Mouse (Mus musculus) kidney, embryonic 14.5 days (tissue): ENCODE results near the gene Rnft2. TPM values are rescaled to one million over a fixed set of nuclear protein-coding genes. Genes with fewer than 3 reads are reported as not detected.

Experiments
- ATAC-seq: fragments of 200-750 bp; cut with Nextera tagmentation; 2 replicates; pipeline ENCODE4 v1.8.0; 2017; ENCODE audit warnings: moderate number of reproducible peaks, mild to moderate bottlenecking, moderate TSS enrichment, moderate library complexity; ENCODE audit not compliant: low FRiP score, low TSS enrichment
- H3K27ac ChIP-seq: fragments of 300-500 bp; sonication (generic); 2 replicates; pipeline ENCODE4 v1.5.1; 2014; ENCODE audit warnings: low read depth, mild to moderate bottlenecking, low read length, moderate library complexity, mixed read lengths
- H3K27me3 ChIP-seq: fragments of 300-500 bp; sonication (generic); 2 replicates; pipeline ENCODE4 v1.6.1; 2014; ENCODE audit warnings: mild to moderate bottlenecking, low read length; ENCODE audit not compliant: control insufficient read depth, insufficient read depth
- H3K36me3 ChIP-seq: fragments of 300-500 bp; sonication (generic); 2 replicates; pipeline ENCODE4 v1.6.1; 2014; ENCODE audit warnings: low read length, mixed read lengths; ENCODE audit not compliant: control insufficient read depth, insufficient read depth
- H3K4me1 ChIP-seq: fragments of 300-500 bp; sonication (generic); 2 replicates; pipeline ENCODE4 v1.6.1; 2014; ENCODE audit warnings: low read length, mixed read lengths; ENCODE audit not compliant: control insufficient read depth, insufficient read depth
- H3K4me2 ChIP-seq: fragments of 300-500 bp; sonication (generic); replicated peaks from 2 replicates; pipeline ENCODE4 v1.6.1; 2014; ENCODE audit warnings: low read depth, mild to moderate bottlenecking, low read length
- H3K4me3 ChIP-seq: fragments of 300-500 bp; sonication (generic); 2 replicates; pipeline ENCODE4 v1.5.1; 2014; ENCODE audit warnings: mild to moderate bottlenecking, low read length
- H3K9ac ChIP-seq: fragments of 300-500 bp; sonication (generic); 2 replicates; pipeline ENCODE4 v1.6.1; 2014; ENCODE audit warnings: low read depth, mild to moderate bottlenecking, low read length, moderate library complexity
- H3K9me3 ChIP-seq: fragments of 300-500 bp; sonication (generic); 2 replicates; pipeline ENCODE4 v1.6.1; 2016; ENCODE audit warnings: low read length; ENCODE audit not compliant: control insufficient read depth
- WGBS: fragments of 180-500 bp; shearing (Covaris S2); extraction: QIAGEN DNeasy Blood & Tissue Kit; methylation state at CpG from one replicate; pipeline ENCODE4 v1.1.7; 2014; 5-methylcytosine and 5-hydroxymethylcytosine counted together
- polyA plus RNA-seq: library from polyadenylated mRNA; unstranded; fragments of >200 nt; fragmentation: Nextera tagmentation; extraction: Ambion mirVana; gene quantifications from 2 replicates; pipeline ENCODE4 v1.2.1, GENCODE M21; 2014

Rnft2 gene
- polyA plus RNA-seq, 1 experiment from 2014 or later: 4.2 TPM

DNA sequence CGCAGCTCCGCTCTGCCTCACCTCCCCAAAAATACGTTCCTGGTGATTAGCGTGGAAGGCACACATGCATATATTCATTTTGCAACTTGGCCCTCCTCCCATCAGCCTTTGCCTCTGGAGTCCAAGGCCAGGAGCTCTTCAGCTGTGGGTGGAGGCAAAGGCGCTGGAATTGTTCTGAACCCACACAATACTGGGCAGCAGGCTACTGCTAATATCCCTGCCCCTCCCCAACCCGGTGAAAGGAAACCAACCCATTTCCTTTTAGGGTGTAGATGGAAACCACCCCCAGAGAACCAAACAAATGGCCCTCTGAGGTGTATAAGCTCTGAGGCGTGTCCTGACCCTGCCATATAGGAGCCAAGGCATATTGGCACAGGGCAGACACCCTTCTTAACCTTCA, 28.5 kb upstream of the Rnft2 start:
- Histone ChIP-seq H3K9ac (no peak overlapping the region), H3K4me2 (no peak overlapping the region), H3K36me3 (no peaks in the 10 kb centered on the region), H3K9me3 (no peaks in the 10 kb centered on the region), H3K27ac (no peak overlapping the region), H3K27me3 (peaks cover 46% of the 10 kb centered on the region), H3K4me3 (no peak overlapping the region), H3K4me1 (peaks cover 6% of the 10 kb centered on the region)
- WGBS: 68% methylated on average over 7 of the region's 7 CpGs
- no peak for ATAC-seq

DNA sequence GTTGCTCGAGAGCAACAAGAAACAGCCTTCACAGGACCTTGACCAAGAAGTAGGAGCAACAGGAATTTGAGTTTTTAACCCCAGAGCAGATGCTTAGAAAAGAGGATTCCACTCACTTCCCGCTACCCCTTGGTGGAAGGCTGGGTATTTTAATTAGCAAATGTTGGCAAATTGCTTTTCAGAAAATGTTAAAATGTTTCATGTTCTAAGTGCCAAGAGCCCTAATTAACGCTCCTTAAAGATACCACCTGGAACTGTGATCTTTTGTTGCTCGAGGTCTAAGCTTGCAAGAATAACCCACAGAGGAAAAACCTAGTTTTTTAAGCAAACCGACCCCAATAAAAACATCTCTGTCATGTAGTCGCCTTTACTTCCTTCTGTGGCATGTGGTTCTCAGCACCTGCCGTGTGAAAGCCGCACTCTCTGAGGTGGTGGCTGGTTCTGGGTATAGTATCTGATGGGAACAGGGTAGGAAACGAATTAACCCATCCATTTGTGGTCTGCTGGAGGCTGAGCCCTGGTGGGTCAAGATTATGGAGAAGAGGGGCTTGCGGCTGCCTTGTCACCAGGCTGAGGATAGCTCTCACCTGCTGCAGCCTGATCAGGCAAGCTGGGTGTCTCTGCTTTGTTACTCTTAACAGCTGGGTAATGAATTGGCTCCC, 26.7 kb upstream of the Rnft2 start:
- Histone ChIP-seq H3K27me3 (peaks cover 43% of the 10 kb centered on the region), H3K9ac (no peak overlapping the region), H3K4me1 (peaks cover 2% of the 10 kb centered on the region), H3K4me3 (no peak overlapping the region), H3K4me2 (no peak overlapping the region), H3K36me3 (no peaks in the 10 kb centered on the region), H3K27ac (no peak overlapping the region), H3K9me3 (no peaks in the 10 kb centered on the region)
- no peak for ATAC-seq
- WGBS: 53% methylated on average over 10 of the region's 10 CpGs

DNA sequence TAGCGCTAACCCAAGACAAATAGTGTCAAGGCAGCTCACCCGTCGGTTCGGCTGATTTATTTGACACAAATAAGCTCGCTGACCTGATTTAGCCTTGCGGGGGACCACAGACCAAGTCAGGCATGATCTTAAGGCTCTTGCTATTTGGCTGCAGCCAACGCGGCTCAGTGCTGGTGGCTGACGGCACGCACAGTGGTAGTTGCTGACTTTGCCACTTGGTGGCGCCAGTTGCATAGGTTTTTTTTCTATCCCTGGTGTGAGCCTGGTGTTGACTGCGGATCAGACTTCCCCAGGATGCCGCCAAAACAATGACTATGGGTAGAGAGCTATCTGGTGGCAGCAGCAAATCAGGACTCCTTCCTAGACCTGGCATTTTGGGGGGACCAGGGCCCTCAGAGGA, 24.1 kb upstream of the Rnft2 start:
- peaks cover 22% of the 10 kb centered on the region for H3K27me3 ChIP-seq

DNA sequence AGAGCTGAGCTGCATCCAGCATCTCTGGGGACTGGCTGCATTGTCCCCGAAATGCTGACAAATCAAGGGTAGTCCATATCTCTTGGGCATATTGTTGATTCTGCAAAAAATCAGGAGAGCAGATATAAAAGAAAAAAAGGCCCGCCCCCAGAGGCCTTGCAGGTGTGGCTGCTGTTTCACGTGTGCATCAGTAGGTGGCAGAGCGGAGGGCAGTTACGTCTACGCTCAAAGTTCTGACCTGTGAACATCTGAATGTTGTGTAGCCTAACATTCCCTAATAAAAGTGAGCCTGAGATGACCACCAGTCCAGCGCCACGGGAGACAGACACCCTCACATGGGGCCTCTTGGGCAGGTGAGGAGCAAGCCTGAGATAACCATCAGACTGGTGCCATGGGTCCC, 21.4 kb upstream of the Rnft2 start:
- no peak overlapping the region for H3K9ac ChIP-seq
- H3K4me3 ChIP-seq: no peak overlapping the region
- peaks cover 4% of the 10 kb centered on the region; the same call in 1 of the 2 replicates for H3K27me3 ChIP-seq
- H3K4me2 ChIP-seq: no peak overlapping the region
- no peak for ATAC-seq
- H3K4me1 ChIP-seq: no peaks in the 10 kb centered on the region
- WGBS: 42% methylated on average over 8 of the region's 8 CpGs
- H3K27ac ChIP-seq: no peak overlapping the region
- no peaks in the 10 kb centered on the region for H3K9me3 ChIP-seq
- peaks cover 12% of the 10 kb centered on the region for H3K36me3 ChIP-seq

More for the DNA sequence above, 24.1 kb upstream of the Rnft2 start:
- Histone ChIP-seq H3K9ac (no peak overlapping the region), H3K4me2 (0 out of 2 replicates have a peak overlapping the region, but pooled peaks have one; percentile 15), H3K27ac (no peak overlapping the region), H3K9me3 (no peaks in the 10 kb centered on the region), H3K4me3 (no peak overlapping the region), H3K4me1 (no peaks in the 10 kb centered on the region), H3K36me3 (no peaks in the 10 kb centered on the region)
- 1% methylated on average over 13 of the region's 13 CpGs for WGBS
- ATAC-seq: peak; percentile 72

DNA sequence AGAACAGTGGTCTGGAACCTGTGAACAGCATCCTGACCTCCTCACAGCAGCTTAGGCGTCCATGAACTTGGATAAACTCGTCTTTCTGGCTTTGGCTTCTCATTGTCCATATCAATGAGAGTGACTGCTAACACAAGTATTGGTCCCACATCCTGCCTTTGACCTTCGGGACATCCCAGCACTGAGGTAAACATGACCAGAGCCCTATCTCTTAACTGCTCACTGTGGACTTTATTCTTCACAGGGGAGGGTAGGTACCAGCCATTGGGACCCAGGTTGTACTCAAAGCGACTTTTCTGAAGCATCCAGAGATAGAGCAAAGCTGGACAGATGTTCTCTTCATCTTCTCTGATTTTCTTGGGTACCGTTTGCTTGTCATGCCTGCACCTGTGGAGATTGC, 20.4 kb upstream of the Rnft2 start:
- Histone ChIP-seq H3K4me1 (no peaks in the 10 kb centered on the region), H3K4me2 (no peak overlapping the region)
- no peak for ATAC-seq

DNA sequence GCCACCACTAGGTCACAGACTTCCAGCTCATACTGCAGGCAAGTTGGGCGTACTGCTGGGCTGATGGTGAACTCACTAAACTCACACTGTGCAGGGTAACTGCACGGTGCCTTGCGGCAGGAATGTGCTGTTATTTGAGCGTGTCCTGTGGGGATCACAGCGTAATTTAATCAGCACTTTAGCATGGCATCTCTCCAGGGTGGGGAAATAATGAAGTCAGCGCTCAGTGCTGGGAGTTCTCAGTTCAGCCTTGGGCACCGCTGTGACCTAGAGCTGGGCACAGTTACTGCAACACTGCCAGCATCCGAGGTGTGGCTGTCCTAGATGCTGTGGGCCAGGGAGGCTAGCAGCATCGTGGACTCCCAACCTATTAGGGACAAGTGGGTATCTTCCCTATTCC, 19.4 kb upstream of the Rnft2 start:
- no peak for ATAC-seq
- no peaks in the 10 kb centered on the region for H3K4me1 ChIP-seq
- no peak overlapping the region for H3K27ac ChIP-seq
- H3K9me3 ChIP-seq: no peaks in the 10 kb centered on the region
- no peak overlapping the region for H3K4me2 ChIP-seq
- no peak overlapping the region for H3K4me3 ChIP-seq
- no peak overlapping the region for H3K9ac ChIP-seq
- H3K36me3 ChIP-seq: peaks cover 32% of the 10 kb centered on the region
- 77% methylated on average over 9 of the region's 9 CpGs for WGBS
- no peaks in the 10 kb centered on the region; the same call in 1 of the 2 replicates for H3K27me3 ChIP-seq

More for the DNA sequence above, 20.4 kb upstream of the Rnft2 start:
- WGBS: 79% methylated on average over 5 of the region's 5 CpGs
- H3K36me3 ChIP-seq: peaks cover 22% of the 10 kb centered on the region
- no peak overlapping the region for H3K9ac ChIP-seq
- no peak overlapping the region for H3K4me3 ChIP-seq
- H3K9me3 ChIP-seq: no peaks in the 10 kb centered on the region
- no peak overlapping the region for H3K27ac ChIP-seq
- H3K27me3 ChIP-seq: peaks cover 4% of the 10 kb centered on the region; the same call in 1 of the 2 replicates

DNA sequence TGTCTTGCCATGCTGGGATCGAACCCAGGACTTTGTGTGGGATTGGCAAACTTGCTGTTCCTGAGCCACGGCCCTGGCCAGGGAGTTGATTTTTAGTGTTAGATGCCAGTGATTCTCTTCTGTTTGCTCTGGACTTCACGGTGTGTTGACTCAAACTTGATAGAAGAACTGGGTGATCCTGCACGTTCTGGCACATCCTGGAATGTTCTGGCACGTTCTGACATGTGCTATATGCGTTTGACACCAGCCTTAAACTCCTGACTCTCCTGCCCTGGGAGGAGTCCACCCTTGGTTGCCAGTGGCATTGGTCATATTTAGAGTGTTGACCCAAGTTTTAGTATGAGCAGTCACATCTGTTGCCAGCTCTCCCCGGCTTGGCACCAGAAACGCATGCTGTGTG, 17.5 kb upstream of the Rnft2 start:
- Histone ChIP-seq H3K27ac (no peak overlapping the region), H3K4me1 (no peaks in the 10 kb centered on the region), H3K4me3 (no peak overlapping the region), H3K9me3 (no peaks in the 10 kb centered on the region), H3K36me3 (peaks cover 48% of the 10 kb centered on the region), H3K27me3 (no peaks in the 10 kb centered on the region), H3K4me2 (no peak overlapping the region), H3K9ac (no peak overlapping the region)
- 89% methylated on average over 8 of the region's 8 CpGs for WGBS
- ATAC-seq: no peak

DNA sequence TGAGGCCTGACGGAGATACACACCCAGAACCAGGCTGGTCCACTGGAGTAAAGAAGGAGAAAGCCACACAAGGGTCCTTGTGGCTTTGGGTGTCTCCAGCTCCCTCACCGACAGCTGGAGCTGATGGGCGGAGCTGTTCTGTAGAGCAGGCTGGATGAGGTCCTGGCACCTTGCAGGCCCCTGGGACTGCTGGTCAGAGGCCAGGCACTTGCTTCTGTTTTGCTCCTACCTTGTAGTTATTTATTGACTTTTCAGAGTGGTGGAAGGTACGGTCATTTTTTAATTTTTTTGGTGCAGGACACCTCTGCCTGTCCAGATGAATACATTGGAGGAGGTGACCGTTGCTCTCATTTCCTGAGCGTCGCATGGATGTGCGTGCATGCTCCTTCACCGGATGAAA, 16.3 kb upstream of the Rnft2 start:
- no peaks in the 10 kb centered on the region for H3K4me1 ChIP-seq
- no peak overlapping the region for H3K27ac ChIP-seq
- WGBS: 86% methylated on average over 9 of the region's 9 CpGs
- H3K9ac ChIP-seq: no peak overlapping the region
- H3K36me3 ChIP-seq: peaks cover 57% of the 10 kb centered on the region
- no peak for ATAC-seq
- no peaks in the 10 kb centered on the region for H3K9me3 ChIP-seq
- H3K27me3 ChIP-seq: no peaks in the 10 kb centered on the region
- no peak overlapping the region for H3K4me2 ChIP-seq
- H3K4me3 ChIP-seq: no peak overlapping the region

DNA sequence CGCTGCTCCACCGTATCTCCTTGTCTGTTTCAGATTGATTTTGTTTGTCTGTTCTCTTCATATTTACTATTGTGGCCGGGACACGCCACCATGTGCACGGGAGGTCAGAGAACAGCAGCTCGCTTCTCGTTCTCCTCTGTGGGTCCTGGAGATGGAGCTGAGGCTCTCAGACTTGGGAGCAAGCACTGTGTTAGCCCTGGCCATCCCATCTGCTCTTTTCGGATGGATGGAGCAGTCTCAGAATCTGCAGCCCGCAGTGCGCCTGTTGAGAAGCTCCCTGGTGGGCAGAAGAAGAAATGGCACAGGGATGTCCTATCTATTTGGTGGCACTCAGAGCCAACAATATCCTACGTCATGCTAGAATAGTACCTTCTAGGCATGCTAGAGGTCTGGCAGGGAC, 15.7 kb upstream of the Rnft2 start:
- no peaks in the 10 kb centered on the region for H3K4me1 ChIP-seq
- no peak overlapping the region for H3K27ac ChIP-seq
- no peak overlapping the region for H3K9ac ChIP-seq
- no peaks in the 10 kb centered on the region for H3K9me3 ChIP-seq
- 92% methylated on average over 11 of the region's 11 CpGs for WGBS
- no peak overlapping the region for H3K4me2 ChIP-seq
- H3K36me3 ChIP-seq: peaks cover 60% of the 10 kb centered on the region
- no peak overlapping the region for H3K4me3 ChIP-seq
- no peaks in the 10 kb centered on the region for H3K27me3 ChIP-seq
- no peak for ATAC-seq
